Mouse (Mus musculus): ENCODE results near the gene Sh2d7. TPM values are rescaled to one million over a fixed set of nuclear protein-coding genes. Genes with fewer than 3 reads are reported as not detected.

Sh2d7 gene
- total and polyA plus RNA-seq, 2 experiments = not detected

GRCm38 (mm10) chr9:54559771-54560471, 21.1 kb downstream of the Sh2d7 start, which contains the start of gene Cib2:
Gene Cib2, minus strand, starts transcription at chr9:54560218.
- DNase-seq (ENCODE audit: extremely low read depth, low read depth, low spot score) = peak; percentile 80
- 4% methylated on average over 52 of the region's 54 CpGs for WGBS

GRCm38 (mm10) chr9:54560831-54561601, 22.2 kb downstream of the Sh2d7 start:
- Histone ChIP-seq H3K4me1 (ENCODE audit: control insufficient read depth, insufficient read depth, low read length) (peaks cover 2% of the 10 kb centered on the region; the same call in 1 of the 2 replicates), H3K27ac (replicated peaks; ENCODE audit: insufficient read depth, low read depth, low read length) (no peak overlapping the region), H3K36me3 (ENCODE audit: control insufficient read depth, insufficient read depth, low read length) (no peaks in the 10 kb centered on the region), H3K9ac (ENCODE audit: low read depth, low read length) (no peak overlapping the region), H3K4me3 (ENCODE audit: insufficient read depth, low read depth, low read length) (no peak overlapping the region), H3K27me3 (ENCODE audit: control insufficient read depth, insufficient read depth, low read length) (no peaks in the 10 kb centered on the region), H3K79me2 (ENCODE audit: control insufficient read depth, insufficient read depth, low read length) (no peaks in the 10 kb centered on the region)
- 85% methylated on average over 8 of the region's 8 CpGs for WGBS
- no peak for DNase-seq (ENCODE audit: extremely low read depth, low read depth, low spot score)
- TF ChIP-seq CTCF (IDR thresholded peaks at IDR 0.05; ENCODE audit: low read depth, low read length) = no peak
- TF ChIP-seq POLR2A (IDR thresholded peaks at IDR 0.05; ENCODE audit: extremely low read depth, insufficient read depth, low read length) = no peak

More at GRCm38 (mm10) chr9:54559771-54560471, 21.1 kb downstream of the Sh2d7 start, which contains the start of gene Cib2:
- Histone ChIP-seq H3K27me3 (ENCODE audit: control insufficient read depth, insufficient read depth, low read length) (no peaks in the 10 kb centered on the region), H3K4me3 (ENCODE audit: insufficient read depth, low read depth, low read length) (peak within 1 kb of the TSS; percentile 59), H3K36me3 (ENCODE audit: control insufficient read depth, insufficient read depth, low read length) (no peaks in the 10 kb centered on the region), H3K27ac (replicated peaks; ENCODE audit: insufficient read depth, low read depth, low read length) (no peak within 1 kb of the TSS), H3K9ac (ENCODE audit: low read depth, low read length) (peak within 1 kb of the TSS; percentile 63), H3K79me2 (ENCODE audit: control insufficient read depth, insufficient read depth, low read length) (no peaks in the 10 kb centered on the region), H3K4me1 (ENCODE audit: control insufficient read depth, insufficient read depth, low read length) (peaks cover 2% of the 10 kb centered on the region; the same call in 1 of the 2 replicates)
- peak; percentile 80 for TF ChIP-seq CTCF (IDR thresholded peaks at IDR 0.05; ENCODE audit: low read depth, low read length)
- TF ChIP-seq POLR2A (IDR thresholded peaks at IDR 0.05; ENCODE audit: extremely low read depth, insufficient read depth, low read length) = 0 out of 2 replicates have a peak, but pooled peaks have one; percentile 39

DNA sequence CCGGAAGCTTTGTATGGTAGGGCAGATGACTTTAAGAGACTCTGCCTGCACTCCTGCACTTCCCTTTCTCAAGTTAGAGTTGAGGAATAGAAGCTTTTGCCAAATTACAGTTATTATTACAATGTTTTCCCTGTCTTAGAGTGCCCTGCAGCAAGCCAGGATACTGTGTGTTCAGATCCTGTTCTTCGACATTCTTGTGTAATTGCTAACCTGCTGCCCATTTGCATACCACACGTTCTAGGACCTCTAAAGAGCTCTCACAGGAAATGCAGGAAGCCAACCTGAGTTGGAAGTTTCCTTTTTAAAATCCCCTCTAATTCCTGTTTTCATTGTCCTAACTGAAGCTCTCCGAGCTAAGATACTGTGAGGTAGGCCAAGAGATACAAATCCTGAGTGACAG, 28.2 kb downstream of the Sh2d7 start:
- DNase-seq (ENCODE audit: extremely low read depth, low read depth, low spot score) = no peak
- Histone ChIP-seq H3K4me3 (ENCODE audit: insufficient read depth, low read depth, low read length) (no peak overlapping the region), H3K27me3 (ENCODE audit: control insufficient read depth, insufficient read depth, low read length) (no peaks in the 10 kb centered on the region), H3K4me1 (ENCODE audit: control insufficient read depth, insufficient read depth, low read length) (peaks cover 5% of the 10 kb centered on the region; the same call in 1 of the 2 replicates), H3K27ac (replicated peaks; ENCODE audit: insufficient read depth, low read depth, low read length) (no peak overlapping the region), H3K9ac (ENCODE audit: low read depth, low read length) (no peak overlapping the region), H3K36me3 (ENCODE audit: control insufficient read depth, insufficient read depth, low read length) (no peaks in the 10 kb centered on the region), H3K79me2 (ENCODE audit: control insufficient read depth, insufficient read depth, low read length) (no peaks in the 10 kb centered on the region)
- WGBS = 64% methylated on average over 4 of the region's 4 CpGs
- TF ChIP-seq CTCF (IDR thresholded peaks at IDR 0.05; ENCODE audit: low read depth, low read length) = no peak
- TF ChIP-seq POLR2A (IDR thresholded peaks at IDR 0.05; ENCODE audit: extremely low read depth, insufficient read depth, low read length) = no peak

DNA sequence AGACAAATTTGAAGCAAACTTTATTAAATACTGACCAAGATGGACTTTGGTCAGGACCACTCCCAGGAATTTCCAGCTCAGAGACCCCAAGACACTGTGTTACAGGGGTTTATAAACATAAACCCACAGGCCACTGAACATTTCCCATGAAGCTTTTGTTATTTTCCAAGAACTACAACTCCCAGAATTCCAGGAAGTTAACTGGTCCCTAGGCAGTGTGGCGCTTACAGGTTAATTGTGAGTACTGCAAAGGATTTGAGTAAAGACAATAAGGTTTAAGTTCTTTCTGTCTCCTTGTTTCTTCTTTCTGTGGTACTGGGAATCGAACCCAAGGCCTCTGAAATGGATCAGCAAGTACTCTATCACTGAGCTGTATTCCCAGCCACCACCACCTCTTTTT, 29.9 kb downstream of the Sh2d7 start:
- Histone ChIP-seq H3K9ac (ENCODE audit: low read depth, low read length) (no peak overlapping the region), H3K4me3 (ENCODE audit: insufficient read depth, low read depth, low read length) (no peak overlapping the region), H3K4me1 (ENCODE audit: control insufficient read depth, insufficient read depth, low read length) (peaks cover 5% of the 10 kb centered on the region; the same call in 1 of the 2 replicates), H3K27me3 (ENCODE audit: control insufficient read depth, insufficient read depth, low read length) (no peaks in the 10 kb centered on the region), H3K79me2 (ENCODE audit: control insufficient read depth, insufficient read depth, low read length) (no peaks in the 10 kb centered on the region), H3K36me3 (ENCODE audit: control insufficient read depth, insufficient read depth, low read length) (no peaks in the 10 kb centered on the region), H3K27ac (replicated peaks; ENCODE audit: insufficient read depth, low read depth, low read length) (no peak overlapping the region)
- peak; percentile 44 for DNase-seq (ENCODE audit: extremely low read depth, low read depth, low spot score)
- WGBS = 25% methylated on average over 2 of the region's 2 CpGs
- TF ChIP-seq CTCF (IDR thresholded peaks at IDR 0.05; ENCODE audit: low read depth, low read length) = no peak
- no peak for TF ChIP-seq POLR2A (IDR thresholded peaks at IDR 0.05; ENCODE audit: extremely low read depth, insufficient read depth, low read length)

DNA sequence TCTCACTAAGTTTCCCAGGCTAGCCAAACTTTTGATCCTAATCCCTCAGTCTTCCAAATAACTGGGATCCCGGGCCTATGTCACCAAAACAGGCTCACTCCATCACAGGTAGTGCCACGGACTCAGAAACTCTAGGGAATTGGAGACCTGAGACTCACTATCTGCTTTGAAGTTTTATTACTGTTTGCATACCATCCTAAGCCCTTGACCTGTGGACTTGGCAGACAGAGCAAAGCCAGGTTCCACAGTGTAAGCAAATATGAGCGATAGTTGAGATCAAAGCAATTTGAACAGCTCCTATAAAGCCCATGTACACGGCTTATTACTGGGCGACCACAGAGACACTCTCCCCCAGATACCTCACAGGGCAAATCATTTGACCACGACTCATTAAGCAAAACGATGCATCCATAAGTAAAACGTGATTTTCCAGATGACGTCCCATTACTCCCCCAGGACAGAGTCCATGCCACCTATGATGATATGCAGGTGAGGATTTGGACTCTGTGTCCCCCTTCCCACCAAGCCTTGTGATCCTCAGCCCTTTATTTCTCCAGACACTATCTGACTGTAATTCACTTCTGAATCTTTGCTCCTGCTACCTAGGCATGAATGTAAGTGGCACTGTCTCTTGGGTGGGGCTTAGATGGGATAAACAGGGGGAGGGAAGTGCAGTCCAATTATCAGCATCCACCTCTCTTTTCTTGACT, 32.5 kb downstream of the Sh2d7 start:
- Histone ChIP-seq H3K36me3 (ENCODE audit: control insufficient read depth, insufficient read depth, low read length) (no peaks in the 10 kb centered on the region), H3K9ac (ENCODE audit: low read depth, low read length) (no peak overlapping the region), H3K27me3 (ENCODE audit: control insufficient read depth, insufficient read depth, low read length) (no peaks in the 10 kb centered on the region), H3K27ac (replicated peaks; ENCODE audit: insufficient read depth, low read depth, low read length) (peak overlapping the region; percentile 2; the same call in 1 of the 2 replicates), H3K79me2 (ENCODE audit: control insufficient read depth, insufficient read depth, low read length) (no peaks in the 10 kb centered on the region), H3K4me1 (ENCODE audit: control insufficient read depth, insufficient read depth, low read length) (peaks cover 5% of the 10 kb centered on the region; the same call in 1 of the 2 replicates), H3K4me3 (ENCODE audit: insufficient read depth, low read depth, low read length) (no peak overlapping the region)
- 22% methylated on average over 9 of the region's 9 CpGs for WGBS
- peak; percentile 87 for DNase-seq (ENCODE audit: extremely low read depth, low read depth, low spot score)
- TF ChIP-seq POLR2A (IDR thresholded peaks at IDR 0.05; ENCODE audit: extremely low read depth, insufficient read depth, low read length) = no peak
- no peak for TF ChIP-seq CTCF (IDR thresholded peaks at IDR 0.05; ENCODE audit: low read depth, low read length)

All from liver, adult 2 months (tissue).